ENCODE assay signal across 8 mouse cellular contexts in the genomic region with DNA sequence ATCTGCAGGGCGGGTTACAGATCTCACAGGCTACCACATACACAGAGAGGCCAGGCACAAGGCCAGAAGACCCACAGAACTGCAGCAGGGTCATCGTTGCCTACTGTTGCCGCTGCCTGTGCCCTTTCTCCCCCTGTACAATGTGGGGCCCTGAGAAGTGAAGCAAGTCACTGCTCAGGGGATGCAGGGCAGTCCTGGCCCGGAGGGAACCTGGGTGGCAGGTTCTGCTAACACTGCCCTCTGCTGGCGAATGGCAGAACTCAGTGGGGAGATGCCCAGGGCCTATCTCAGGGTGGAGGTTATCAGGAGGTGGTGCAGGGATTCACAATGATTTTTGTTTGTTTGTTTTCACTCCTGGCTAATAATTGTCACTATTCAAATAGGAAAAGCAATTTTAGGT. TPM values are rescaled to one million over a fixed set of nuclear protein-coding genes. Genes with fewer than 3 reads are reported as not detected.
DNase-seq lines count a peak whose midpoint lies in the region; ATAC-seq and TF ChIP-seq lines count a peak whose summit lies in the region.

No protein-coding gene starts in this region.

- H3K4me2 ChIP-seq in lung, embryonic 14.5 days: no peak overlapping the region

- H3K27ac ChIP-seq in lung, embryonic 14.5 days (ENCODE audit: low read depth): no peak overlapping the region

- H3K27me3 ChIP-seq in lung, embryonic 14.5 days (ENCODE audit: insufficient read depth, low read length): no peaks in the 10 kb centered on the region

- no peaks in the 10 kb centered on the region for H3K4me1 ChIP-seq in lung, embryonic 14.5 days (ENCODE audit: insufficient read depth)

- H3K4me3 ChIP-seq in lung, embryonic 14.5 days (ENCODE audit: low read depth, low read length): no peak overlapping the region

- peak; percentile 67 for DNase-seq in ES-CJ7 (ENCODE audit: low read depth, low spot score)
- peak; percentile 51 for DNase-seq in c-Kit-positive CD71-negative TER-119-negative erythroid progenitor cells, embryonic 14.5 days (ENCODE audit: low read depth)
- peak; percentile 26 for DNase-seq in fibroblast of lung, adult 2 months (ENCODE audit: low read depth)
- peak; percentile 79 to 90 for DNase-seq in heart, postnatal 14 days
- peak; percentile 63 for DNase-seq in large intestine, adult 2 months (ENCODE audit: low read depth, low spot score)
- DNase-seq in lung, embryonic 14.5 days: peak; percentile 87
- DNase-seq in ovary, postnatal 14 days (ENCODE audit: low spot score): peak; percentile 80
- DNase-seq in thymus, postnatal 0 days (ENCODE audit: low spot score): peak; percentile 70

- 27% methylated on average over 5 of the region's 5 CpGs for WGBS in large intestine, adult 2 months
- WGBS in lung, embryonic 14.5 days: 31% methylated on average over 5 of the region's 5 CpGs

- ATAC-seq in lung, embryonic 14.5 days (ENCODE audit: insufficient read depth): peak; percentile 60; the same call in 1 of the 2 replicates

- TF ChIP-seq CTCF in lung, embryonic 14.5 days (IDR thresholded peaks at IDR 0.05; ENCODE audit: low read depth): peak; percentile 96

- peaks cover 20% of the 10 kb centered on the region; the same call in 1 of the 2 replicates for H3K36me3 ChIP-seq in lung, embryonic 14.5 days (ENCODE audit: insufficient read depth)

- intact Hi-C loops in heart, postnatal 14 days (cut with DNase I): loop anchor here (1.0 to 2.0 kb wide), 2 partner anchors 79 to 283 kb away; no protein-coding TSS in a partner anchor

- H3K9ac ChIP-seq in lung, embryonic 14.5 days: no peak overlapping the region

- no peaks in the 10 kb centered on the region for H3K9me3 ChIP-seq in lung, embryonic 14.5 days (ENCODE audit: low read depth, low read length)

RNA-seq across cellular contexts. Expression of gene Tamm41, which starts 29.9 kb away (rescaled TPM):
- 10 to 100 TPM; 12.5 to 14.4 TPM for total RNA-seq in heart, postnatal 14 days (2021)
- 32.7 and 44.3 TPM in 2 replicates for polyA plus RNA-seq in large intestine, adult 2 months (2012; rRNA removed)
- 76.2 and 76.7 TPM in 2 replicates for polyA plus RNA-seq in lung, embryonic 14.5 days (2014; fragmentation: Nextera tagmentation; extraction: Ambion mirVana)
- 58.2 and 58.8 TPM in 2 replicates for polyA plus RNA-seq in thymus, postnatal 0 days (2015; fragmentation: Nextera tagmentation; extraction: Ambion mirVana)

RNA-seq across cellular contexts. Expression of gene Vgll4, which starts 37.9 kb away (rescaled TPM):
- total RNA-seq in heart, postnatal 14 days (2021): 10 to 100 TPM; 28.4 to 29.5 TPM
- polyA plus RNA-seq in large intestine, adult 2 months (2012; rRNA removed): 35.4 and 47.8 TPM in 2 replicates
- polyA plus RNA-seq in lung, embryonic 14.5 days (2014; fragmentation: Nextera tagmentation; extraction: Ambion mirVana): 101 and 111 TPM in 2 replicates
- polyA plus RNA-seq in thymus, postnatal 0 days (2015; fragmentation: Nextera tagmentation; extraction: Ambion mirVana): 74.0 and 90.5 TPM in 2 replicates

Comparison
In these comparisons a context has a peak if more than half of its experiments do, and no peak if none do; other contexts are left out.
1. DNase-seq: peak in every context shown above with its lines; median percentile 87 in lung, embryonic 14.5 days; 84 in heart, postnatal 14 days; 80 in ovary, postnatal 14 days; 70 in thymus, postnatal 0 days; 67 in ES-CJ7; 63 in large intestine, adult 2 months; 51 in c-Kit-positive CD71-negative TER-119-negative erythroid progenitor cells, embryonic 14.5 days; 26 in fibroblast of lung, adult 2 months.